Mouse (Mus musculus) gastrocnemius, postnatal 4 days (tissue): Measurements from ENCODE around the gene Nit1. TPM values are rescaled to one million over a fixed set of nuclear protein-coding genes. Genes with fewer than 3 reads are reported as not detected.
A peak's percentile ranks its signal among the peaks of the same experiment; 100 is the strongest.
"Not testable (repeated sequence)": the region's sequence is repeated elsewhere in the genome, so short reads cannot be mapped to it uniquely, and the experiment has no call there.

Experiments
- DNase-seq, 2 experiments: peaks; one replicate each; pipeline ENCODE4 v3.0.0; 2021 to 2022; ENCODE audit warnings: low spot score in 2 of 2, mixed read lengths in 2 of 2
- total RNA-seq, 2 experiments: library from RNA; stranded (reverse); gene quantifications; 2 replicates each; pipeline ENCODE4 v1.2.3; 2021

Nit1 gene
- total RNA-seq, 2 experiments from 2014 or later, result 22.4 to 24.9 TPM

DNA sequence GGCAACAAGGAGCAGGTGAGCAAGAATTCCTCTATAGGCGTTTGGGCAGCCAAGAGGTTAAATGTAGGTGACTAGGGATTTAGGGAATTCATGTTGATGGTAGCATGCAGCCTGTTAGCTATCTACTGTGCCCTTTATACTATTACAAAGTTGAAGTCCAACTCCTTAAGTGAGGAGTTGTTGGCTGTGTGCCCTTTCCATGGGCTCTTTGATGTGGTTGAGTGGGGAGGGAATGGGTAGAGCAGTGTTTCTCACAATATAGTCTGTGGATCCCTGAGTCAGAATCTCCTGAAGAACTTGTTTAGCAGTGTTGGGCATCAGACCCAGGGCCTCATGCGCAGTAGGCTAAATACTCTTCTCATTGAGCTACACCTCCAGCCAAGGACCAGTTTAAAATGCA, 11.4 kb upstream of the Nit1 start:
- DNase-seq, result no peak

DNA sequence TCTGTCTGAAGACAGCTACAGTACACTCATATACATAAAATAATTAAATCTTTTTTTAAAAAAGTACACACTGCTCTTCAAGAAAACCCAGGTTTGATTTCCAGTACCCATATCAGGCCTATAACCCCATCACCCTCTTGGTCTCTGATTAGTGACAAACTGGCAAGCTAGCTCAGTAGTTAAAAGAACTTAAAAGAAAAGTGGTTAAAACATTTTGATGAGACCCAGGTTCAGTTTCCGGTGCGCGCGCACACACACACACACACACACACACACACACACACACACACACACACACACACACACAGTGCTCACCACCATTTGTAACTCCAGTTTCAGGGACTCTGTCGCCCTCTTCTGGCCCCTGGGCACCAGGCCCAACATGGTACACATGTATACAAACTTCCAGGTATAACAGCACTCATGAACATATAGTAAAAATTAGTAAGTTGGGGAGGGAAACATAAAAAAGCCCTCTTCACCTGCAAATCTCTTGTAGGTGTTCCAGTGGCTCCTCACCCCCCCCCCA, 10.4 kb upstream of the Nit1 start:
- DNase-seq, result no peak

DNA sequence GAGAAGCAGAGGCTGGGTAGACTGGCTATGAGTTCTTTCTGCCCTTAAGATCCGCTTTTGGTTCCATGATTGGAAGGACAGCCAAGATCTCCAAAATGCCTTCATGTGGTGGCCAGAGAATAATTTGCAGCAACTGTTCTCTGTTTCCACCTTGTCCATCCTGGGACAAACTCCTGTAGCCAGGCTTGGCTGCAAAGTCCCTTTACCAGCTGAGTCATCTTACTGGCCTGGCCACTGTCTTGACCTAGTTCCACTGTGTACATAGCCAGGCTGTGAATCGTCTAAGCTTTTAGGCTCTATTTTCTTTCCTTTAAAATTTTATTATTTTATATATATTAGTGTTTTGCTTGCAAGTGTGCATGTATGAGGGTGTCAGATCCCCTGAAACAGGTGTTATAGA, 3.8 kb upstream of the Nit1 start:
- DNase-seq, result no peak

DNA sequence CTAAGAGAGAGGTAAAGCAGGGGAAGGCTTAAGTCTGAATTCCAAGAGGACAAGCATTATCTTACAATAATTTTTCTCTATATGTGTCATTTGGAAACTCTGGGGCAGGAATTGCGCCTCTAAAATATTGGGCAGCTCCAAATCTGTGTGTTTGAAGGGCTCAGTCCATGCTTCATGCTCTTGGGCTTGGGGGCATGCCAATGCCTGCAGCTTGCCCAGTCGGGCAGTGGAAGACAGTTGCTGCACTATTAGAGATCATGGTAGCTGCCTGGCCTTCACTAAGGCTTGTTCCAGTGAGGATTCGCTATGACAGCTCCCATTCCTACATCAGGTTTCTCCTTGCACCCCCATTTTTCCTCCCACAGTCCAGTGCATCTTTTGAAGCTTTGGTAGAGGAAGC, 3.2 kb upstream of the Nit1 start:
- DNase-seq, result no peak

DNA sequence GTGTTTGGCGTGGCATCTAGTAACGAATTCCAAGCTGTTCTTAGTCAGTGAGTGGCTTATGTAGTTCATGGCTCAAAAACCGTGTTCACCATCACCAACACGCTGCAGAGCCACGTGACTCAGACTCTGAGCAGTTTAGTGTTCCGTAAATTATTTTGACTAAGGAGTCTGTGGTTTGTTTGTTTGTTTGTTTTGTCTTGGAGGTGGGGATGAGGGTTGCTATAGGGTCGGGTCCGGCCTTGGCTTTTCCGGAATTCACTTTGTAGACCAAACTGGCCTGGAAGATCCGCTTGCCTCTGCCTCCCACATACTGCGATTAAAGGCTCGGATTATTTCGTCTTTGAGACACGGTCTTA, 627 bp upstream of the Nit1 start:
- no peak for DNase-seq

DNA sequence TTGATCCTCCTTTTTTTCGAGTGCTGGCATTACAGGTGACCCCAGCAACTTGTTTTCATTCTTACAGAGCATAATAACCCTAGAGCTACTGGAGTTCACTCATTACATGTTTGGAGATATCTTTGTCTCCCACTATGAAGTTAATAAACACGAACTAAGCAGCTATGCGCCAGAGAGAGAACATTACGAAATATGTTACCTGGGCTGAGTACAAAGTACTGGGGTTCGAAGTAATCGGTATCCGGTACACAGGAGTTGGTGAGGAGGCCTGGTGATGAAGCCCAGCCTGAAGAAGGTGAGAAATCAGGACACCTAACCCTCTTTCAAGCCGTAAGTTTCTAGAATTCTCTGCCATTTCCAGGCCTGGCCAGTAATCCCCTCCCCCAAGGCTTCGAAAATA, 731 bp downstream of the Nit1 start:
- DNase-seq, result no peak

DNA sequence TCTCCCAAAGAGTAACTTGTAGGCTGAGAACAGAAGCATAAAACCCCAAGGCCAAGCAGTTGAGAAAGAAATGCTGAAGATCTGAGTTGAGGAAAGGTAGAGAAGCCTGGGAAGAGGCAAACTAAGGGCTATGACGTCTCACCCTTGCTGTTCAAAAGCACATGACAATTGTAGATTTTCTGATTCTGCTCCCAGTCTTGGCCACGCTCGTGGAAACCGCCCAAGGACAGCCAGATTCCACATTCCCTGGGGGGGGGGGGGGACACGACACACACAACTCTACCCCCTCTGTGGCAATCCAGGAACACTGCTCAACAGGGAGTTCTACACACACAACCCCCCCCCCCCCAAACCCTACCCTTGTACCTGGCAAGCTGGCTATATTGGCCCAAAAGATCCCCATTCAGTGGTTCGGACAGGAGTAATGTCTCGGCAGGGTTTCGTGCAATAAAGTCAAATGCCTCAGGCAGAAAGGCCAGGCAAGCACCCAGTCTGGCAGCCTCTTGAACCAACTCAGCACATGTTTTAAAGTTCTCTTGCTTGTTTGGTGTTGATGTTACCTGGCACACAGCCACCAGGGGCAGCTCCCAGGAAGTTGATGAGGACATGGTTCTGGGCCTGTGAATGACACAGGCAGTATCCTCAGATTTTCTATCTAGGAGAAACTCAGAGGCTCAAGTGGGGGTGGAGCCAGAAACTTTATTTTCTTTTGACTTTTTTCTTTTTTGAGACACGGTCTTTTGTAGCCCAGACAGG, 1.3 kb downstream of the Nit1 start:
- DNase-seq, result peak in 1 of 2 experiments; percentile 37

DNA sequence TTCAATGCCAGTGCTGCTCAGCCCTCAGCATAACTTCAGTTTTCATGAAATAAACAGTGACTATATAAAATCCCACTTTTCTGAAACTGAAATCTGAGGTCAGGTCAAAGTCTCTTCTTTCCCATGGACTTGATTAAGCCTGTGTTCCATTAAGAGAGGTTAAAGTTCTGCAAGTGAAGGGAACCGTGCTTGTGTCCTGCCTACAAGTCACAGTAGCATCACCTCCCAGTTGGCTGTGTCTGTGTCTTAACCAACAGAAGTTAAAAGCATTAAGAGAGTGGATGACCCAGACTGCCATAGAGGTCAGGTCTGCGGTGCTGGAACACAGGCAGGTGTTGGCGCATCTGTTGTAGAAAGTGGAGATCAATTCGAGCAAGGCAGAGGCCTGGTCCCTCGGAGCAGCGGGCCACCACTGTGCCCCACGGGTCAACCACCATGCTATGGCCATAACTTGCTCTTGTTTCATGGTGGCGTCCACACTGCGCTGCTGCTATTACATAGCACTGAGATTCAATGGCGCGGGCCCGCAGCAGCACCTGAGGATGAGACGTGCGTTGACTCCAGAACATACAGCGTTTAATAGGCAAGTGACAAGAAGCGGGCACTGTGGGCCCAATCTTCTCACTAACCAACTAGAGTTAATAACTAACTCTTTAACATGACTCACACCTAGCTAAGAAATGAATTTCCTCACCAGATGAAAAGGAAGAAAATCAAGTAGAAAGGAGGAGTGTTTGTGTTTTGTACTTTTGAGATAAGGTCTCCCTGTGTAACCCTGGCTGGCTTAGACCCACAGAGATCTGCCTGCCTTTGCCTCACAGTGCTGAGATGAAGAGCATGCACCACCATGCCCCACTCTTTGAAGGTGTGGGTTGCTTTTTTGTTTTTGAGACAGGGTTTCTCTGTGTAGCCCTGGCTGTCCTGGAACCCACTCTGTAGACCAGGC, 2.9 kb downstream of the Nit1 start:
- no peak for DNase-seq

DNA sequence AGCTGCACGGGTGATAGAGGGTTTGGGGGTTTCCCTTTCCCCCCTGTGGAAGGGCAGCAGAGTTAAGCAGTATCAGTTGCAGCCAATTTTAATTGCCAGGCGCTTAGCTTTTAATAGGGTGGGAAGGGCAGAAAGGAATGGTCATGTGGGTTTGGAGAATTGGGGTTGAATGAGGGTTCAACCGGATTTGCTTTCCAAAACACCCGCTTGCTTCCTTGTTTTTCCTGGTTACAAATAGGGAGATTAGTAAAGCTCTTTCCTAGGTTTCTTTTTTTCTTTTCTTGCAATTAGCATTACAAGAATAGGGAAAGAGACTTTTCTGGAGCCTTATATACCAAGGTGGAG, 15.3 kb downstream of the Nit1 start:
- no peak for DNase-seq

DNA sequence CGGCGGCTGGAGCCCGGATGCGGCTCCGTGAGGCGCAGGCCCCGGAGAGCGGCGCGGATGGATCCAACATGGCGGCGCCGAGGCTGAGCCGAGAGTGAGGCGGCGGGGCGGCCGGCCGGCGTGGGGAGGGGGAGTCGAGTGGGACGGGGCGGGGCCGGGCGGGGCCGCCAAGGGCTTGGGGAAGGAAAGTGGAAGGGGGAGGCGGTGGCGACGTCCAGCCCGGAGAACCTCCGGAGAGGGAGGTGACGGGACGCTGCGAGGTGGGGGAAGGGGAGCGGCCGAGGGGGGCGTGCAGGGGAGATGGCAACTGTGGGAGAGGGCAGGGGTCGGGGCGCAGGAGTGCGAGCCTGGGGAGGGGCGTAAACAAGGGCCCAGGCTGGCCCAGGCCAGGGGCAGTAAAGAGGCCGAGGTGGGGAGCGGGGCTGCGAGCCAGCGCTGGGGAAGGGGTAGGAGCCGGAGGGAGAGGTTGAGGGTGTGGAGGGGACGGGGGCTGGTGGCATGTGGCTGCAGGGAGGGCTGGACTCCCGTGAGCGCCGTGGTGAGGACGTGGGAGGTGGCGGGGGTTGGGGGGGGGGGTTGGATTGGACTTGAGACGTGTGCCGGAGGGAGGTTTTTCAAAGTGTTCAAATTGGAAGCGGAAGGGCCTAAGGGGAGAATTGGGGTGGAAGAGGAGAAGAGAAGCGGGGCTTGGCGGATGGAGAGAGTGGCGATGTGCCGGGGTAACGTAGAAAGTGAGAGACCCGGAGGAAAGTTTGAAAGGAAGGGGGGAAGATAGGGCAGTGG, 15.8 kb downstream of the Nit1 start:
- peak in 1 of 2 experiments; percentile 85 for DNase-seq

DNA sequence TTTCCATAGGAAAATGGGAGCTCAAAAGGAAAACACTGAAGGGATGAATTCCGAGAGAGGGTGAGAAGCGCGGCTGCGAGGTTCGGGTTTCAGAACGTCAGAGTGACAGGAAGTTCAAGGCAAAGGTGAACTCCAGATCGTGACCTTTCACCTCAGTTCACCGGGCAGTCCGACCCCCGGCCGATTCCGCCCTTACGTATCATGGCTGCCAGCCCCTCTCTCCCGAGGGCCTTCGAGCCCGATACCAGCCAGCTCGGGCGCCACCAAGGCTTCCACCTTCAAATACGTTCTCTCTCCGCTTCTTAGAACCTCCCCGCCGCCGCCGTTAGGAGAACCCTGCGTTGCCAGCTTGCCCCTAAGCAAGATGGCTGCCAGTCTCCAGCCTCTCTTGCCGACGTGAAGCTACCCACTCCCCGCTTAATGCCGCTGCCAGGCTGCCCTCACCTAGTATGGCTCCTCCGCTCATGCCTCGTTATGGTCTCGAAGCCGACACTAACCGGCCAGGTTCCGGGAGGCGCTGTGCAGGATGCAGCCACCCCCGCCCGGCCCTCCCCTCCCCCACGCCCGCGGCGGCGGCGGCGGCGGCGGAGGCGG, 16.5 kb downstream of the Nit1 start, which contains the start of gene Dedd:
Dedd (plus strand) TSS at position 307 of the 594 bp plus-strand sequence.
- peak; percentile 77 to 90 for DNase-seq

DNA sequence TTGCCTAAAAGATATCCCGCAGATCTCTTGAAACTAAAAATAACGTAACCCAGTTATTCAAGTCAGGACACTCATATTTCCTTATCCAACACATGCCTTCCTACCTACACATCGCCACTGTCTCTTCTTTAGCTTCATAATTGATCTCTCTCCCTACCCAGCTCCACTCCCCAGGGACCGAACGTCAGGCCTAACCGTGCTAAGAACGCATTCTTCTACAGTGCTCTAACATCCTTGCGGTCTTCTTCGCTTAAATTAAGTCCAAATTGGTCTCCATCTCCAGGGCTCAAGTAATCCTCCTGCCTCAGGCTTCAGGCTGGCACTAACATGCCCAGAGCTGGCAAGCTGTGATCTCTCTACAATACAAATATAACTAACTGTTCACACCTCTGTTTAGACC, 17.2 kb downstream of the Nit1 start:
- DNase-seq, result no peak

DNA sequence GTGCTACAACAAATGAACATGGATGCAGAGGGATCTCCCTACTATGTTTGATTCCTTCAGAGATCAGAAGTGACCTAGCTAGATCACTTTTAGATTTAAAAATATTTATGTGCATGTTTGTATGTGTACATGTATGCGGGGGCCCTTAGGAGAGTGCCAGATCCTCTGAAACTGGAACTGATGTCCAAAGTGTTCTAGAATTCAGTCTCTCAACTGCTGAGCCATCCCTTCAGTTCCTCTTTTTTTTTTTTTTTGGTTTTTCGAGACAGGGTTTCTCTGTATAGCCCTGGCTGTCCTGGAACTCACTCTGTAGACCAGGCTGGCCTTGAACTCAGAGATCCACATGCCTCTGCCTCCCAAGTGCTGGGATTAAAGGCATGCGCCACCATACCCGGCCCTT, 18.9 kb downstream of the Nit1 start:
- DNase-seq, result not testable (repeated sequence)

DNA sequence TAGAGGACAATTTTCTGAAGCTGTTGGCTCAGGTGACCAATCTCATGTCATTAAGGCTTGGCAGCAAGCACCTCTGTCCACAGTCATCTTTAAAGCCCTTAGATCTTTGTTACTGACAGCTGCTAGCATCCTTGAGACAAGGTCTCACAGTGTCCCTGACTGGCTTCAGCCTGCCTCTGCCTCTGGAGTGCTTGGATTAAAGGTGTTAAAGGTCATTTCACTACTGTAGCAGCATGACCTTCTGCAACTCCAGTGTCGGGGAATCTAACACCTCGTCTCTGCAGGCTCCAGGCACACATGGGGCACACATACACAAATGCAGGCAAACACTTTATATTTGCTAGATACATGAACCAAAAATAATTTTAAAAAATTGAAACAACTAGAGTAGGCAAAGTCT, 19.9 kb downstream of the Nit1 start:
- no peak for DNase-seq

DNA sequence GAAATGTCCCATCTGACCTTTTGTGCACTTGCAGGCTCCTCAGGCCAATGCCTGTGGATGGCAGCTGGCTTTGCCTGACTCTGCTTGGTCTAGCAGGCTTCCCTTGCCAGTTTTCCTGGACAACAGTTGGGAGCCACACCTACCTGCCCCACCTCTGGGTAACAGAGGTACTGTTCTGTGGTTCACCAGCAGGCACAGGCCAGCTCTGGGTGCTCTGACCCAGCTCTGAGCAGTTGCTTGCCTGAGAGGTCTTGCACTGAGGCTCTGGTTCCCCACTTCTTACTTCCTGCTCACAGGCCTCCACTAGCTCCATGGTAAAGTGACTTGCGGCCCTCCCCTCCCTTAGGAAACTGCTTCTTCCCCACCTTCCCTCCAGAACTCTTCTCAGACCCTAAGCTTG, 23.4 kb downstream of the Nit1 start:
- DNase-seq, result no peak

DNA sequence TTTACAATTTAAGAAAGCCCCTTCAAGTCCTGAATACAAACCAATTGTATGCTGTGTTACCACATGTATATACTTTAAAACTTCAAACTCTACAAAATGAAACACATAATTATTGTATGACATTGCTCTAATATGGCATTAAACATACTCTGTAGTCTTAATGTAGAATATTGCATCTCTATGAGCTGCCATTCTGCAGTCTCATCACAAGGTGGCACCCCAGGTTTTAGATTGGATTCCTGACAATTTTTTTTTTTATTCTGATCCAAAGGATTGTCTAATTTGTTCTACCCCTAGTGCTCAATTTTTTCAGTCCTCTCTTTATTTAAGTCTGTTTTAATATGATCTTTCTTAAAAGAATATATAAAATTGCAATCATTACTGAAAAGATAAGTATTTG, 24.0 kb downstream of the Nit1 start:
- DNase-seq, result no peak

DNA sequence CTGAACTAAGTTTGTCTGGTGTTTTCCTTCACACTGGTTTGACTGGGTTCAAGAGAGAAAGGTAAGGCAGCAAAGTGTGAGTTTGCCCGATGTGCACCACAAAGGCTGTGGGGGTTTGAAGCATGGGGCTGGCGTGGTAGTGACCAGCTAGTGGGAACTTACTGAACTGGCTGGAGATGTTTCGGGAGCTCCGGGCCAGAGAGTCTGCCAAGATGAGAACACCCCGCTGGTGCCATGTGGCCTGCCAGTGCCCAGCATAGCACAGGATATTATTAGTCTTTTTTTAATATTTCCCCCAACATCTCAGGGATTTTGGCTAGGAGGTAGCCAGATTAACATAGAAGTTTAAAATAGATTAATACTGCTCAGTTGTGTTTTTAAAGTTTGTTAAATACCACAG, 25.3 kb downstream of the Nit1 start:
- no peak for DNase-seq

DNA sequence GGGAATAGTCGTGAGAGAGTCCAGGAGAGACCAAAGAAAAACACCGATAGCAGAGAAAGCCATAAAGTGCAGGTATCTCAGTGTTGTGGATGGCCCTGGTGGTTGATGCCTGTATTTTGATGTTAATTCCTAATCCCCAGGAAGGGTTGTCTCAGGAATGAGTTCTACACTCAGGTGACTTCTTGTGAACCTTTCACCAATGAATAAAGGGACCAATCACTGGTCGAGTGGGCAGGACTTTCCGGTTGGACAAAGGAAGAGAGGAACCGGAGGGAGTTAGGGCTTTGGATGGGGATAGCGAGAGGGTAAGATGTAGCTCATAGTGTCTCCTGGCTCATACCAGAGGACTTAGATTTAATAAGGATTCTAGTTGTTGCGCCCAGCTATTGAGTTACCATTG, 25.7 kb downstream of the Nit1 start:
- DNase-seq, result no peak

DNA sequence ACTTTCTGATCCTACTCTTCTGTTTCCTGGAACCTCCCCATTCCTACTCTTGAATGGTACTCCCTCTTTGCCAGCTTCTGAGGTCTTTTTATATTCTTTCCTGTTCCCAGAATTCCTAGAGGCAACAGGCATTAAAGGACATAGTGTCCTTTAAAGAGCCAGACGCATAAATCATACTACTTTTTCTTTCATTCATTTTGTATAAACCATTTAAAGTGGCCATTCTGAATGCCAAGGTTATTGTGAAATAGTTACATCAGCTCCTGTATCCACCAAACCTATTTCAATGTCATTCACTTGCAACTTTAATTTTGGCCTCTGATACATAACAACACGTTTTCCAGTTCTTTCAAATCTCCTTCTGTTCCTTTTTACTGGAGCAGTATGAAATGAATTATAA, 36.1 kb downstream of the Nit1 start:
- DNase-seq, result no peak

DNA sequence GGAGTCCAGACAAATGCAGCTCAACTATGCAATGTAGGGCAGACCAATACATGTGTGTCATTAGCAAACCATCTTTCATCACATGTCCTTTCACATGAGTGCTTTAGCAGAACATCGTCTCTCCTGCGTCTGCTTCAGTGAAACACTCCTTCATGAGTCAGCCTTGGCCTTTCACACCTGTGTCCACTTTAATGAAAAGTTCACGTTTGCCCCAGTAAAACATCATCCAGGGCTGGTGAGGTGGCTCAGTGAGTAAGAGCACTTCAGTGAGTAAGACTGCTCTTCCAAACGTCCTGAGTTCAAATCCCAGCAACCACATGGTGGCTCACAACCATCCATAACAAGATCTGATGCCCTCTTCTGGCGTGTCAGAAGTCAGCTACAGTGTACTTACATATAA, 39.3 kb downstream of the Nit1 start:
- not testable (repeated sequence) for DNase-seq

DNA sequence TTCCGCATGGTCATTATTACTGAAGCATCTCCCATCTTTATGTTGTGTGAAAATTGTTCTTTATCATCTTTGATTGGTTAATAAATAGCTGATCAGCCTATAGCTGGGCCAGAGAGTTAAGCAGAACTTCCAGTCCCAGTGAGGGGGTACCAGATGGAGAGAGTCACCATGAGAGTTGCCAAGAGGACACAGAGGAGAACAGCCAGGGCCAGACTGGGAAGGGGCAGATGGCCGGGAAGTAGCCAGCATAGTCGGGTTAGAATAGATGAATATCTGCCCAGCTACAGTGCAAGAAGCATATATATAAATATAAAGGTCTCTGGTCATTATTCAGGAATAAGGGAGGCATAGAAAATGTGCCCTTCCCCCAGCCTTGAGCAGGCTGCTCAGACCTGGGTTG, 47.2 kb downstream of the Nit1 start:
- no peak for DNase-seq
